Mouse (Mus musculus): Measurements from ENCODE around the gene Sirt4.

- TF ChIP-seq CTCF (conservative IDR thresholded peaks at IDR 0.05; ENCODE audit: low read length), result no peak
- no peak for TF ChIP-seq NANOG (IDR thresholded peaks at IDR 0.05; ENCODE audit: borderline replicate concordance, low read length)
These were observed 52.6 kb downstream of the Sirt4 start for GRCm38 (mm10) chr5:115431898-115432259.
